Mouse (Mus musculus) liver, embryonic 14.5 days (tissue): ENCODE results near the gene Brip1. TPM values are rescaled to one million over a fixed set of nuclear protein-coding genes. Genes with fewer than 3 reads are reported as not detected.

Experiments used
- ATAC-seq: fragments of 200-750 bp; cut with Nextera tagmentation; 2 replicates; pipeline ENCODE4 v1.8.0; 2017; ENCODE audit warnings: moderate number of reproducible peaks, mild to moderate bottlenecking, moderate library complexity; ENCODE audit not compliant: insufficient read depth
- DNase-seq, 3 experiments: peaks; one replicate each; pipeline ENCODE4 v3.0.0-alpha.2; 2012 to 2013; ENCODE audit warnings: low read depth in 3 of 3, low spot score in 3 of 3
- H3K27ac ChIP-seq: fragments of 300-500 bp; sonication (generic); 2 replicates; pipeline ENCODE4 v1.5.1; 2014; ENCODE audit warnings: moderate library complexity, mild to moderate bottlenecking, control low read depth, inconsistent platforms
- H3K27me3 ChIP-seq: fragments of 300-500 bp; sonication (generic); 2 replicates; pipeline ENCODE4 v1.6.1; 2014; ENCODE audit warnings: mild to moderate bottlenecking, low read length, moderate library complexity; ENCODE audit not compliant: control insufficient read depth, insufficient read depth
- H3K36me3 ChIP-seq: fragments of 300-500 bp; sonication (generic); replicated peaks from 2 replicates; pipeline ENCODE4 v1.6.1; 2014; ENCODE audit warnings: low read depth; ENCODE audit not compliant: control insufficient read depth, insufficient read depth
- H3K4me1 ChIP-seq, 2 experiments: fragments of 200-500 bp in 1 of 2; fragments of 300-500 bp in 1 of 2; sonication (generic) in 1 of 2; replicated peaks; 2 replicates each; pipeline ENCODE4 v1.6.1; 2012 to 2014; ENCODE audit warnings: antibody characterized with exemption in 1 of 2, inconsistent platforms in 1 of 2, low read length in 1 of 2; ENCODE audit not compliant: control insufficient read depth in 2 of 2, insufficient read depth in 2 of 2
- H3K4me2 ChIP-seq: fragments of 300-500 bp; sonication (generic); 2 replicates; pipeline ENCODE4 v1.6.1; 2014; ENCODE audit warnings: low read depth, mild to moderate bottlenecking, control low read depth, moderate library complexity
- H3K4me3 ChIP-seq, 2 experiments: fragments of 200-500 bp in 1 of 2; fragments of 300-500 bp in 1 of 2; sonication (generic) in 1 of 2; 2 replicates each; pipeline ENCODE4 v1.5.1; 2012 to 2014; ENCODE audit warnings: low read depth in 2 of 2, low read length in 2 of 2, mild to moderate bottlenecking in 2 of 2, control low read depth in 1 of 2, inconsistent platforms in 1 of 2, moderate library complexity in 1 of 2; ENCODE audit not compliant: insufficient read depth in 1 of 2
- H3K9ac ChIP-seq: fragments of 300-500 bp; sonication (generic); replicated peaks from 2 replicates; pipeline ENCODE4 v1.6.1; 2014; ENCODE audit warnings: mild to moderate bottlenecking, control low read depth, moderate library complexity
- H3K9me3 ChIP-seq: fragments of 300-500 bp; sonication (generic); 2 replicates; pipeline ENCODE4 v1.6.1; 2016; ENCODE audit warnings: low read length, mixed read lengths; ENCODE audit not compliant: control insufficient read depth
- CTCF ChIP-seq: IDR thresholded peaks from 2 replicates; pipeline ENCODE4 v1.5.1; 2016; ENCODE audit warnings: antibody characterized with exemption, low read depth, control low read depth
- EP300 ChIP-seq: IDR thresholded peaks from 2 replicates; pipeline ENCODE4 v1.6.1; 2016; ENCODE audit warnings: antibody characterized with exemption, low read depth
- WGBS: fragments of 180-500 bp; shearing (Covaris S2); extraction: QIAGEN DNeasy Blood & Tissue Kit; methylation state at CpG from one replicate; pipeline ENCODE4 v1.1.7; 2014; ENCODE audit not compliant: insufficient replicate concordance; 5-methylcytosine and 5-hydroxymethylcytosine counted together
- polyA plus RNA-seq, 2 experiments: library from polyadenylated mRNA; depleted of rRNA in 1 of 2; stranded (reverse) in 1 of 2; unstranded in 1 of 2; fragments of >200 nt; fragmentation: Nextera tagmentation in 1 of 2; extraction: Ambion mirVana in 1 of 2; gene quantifications; 2 replicates each; pipeline versions ENCODE4 v1.2.1 to v1.2.3; 2012 to 2014

The Brip1 gene
- polyA plus RNA-seq, 2 experiments: 2.8 to 6.8 TPM

DNA sequence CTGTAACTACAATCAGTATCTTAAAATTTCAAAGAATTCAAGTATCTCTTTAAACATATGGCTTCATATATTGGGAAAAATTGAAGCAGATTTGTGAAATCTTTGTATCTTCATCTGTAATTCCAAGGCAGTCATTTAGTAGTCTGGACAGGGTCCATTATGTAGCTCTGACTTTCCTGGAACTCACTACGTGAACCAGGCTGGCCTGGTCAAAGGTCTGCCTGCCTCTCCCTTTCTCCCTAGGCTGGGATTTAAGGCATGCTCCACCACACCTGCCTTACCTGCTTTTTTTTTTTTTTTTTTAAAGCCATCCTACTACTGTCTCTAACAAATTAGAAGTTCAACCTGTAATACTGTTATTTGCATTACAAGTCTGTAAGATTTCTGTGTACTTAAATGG, 10.8 kb upstream of the Brip1 start:
- ATAC-seq (no peak), DNase-seq (no peak)
- H3K4me2 ChIP-seq: no peak overlapping the region
- WGBS: 77% methylated on average over 1 of the region's 1 CpGs
- H3K4me1 ChIP-seq: no peaks in the 10 kb centered on the region
- no peak overlapping the region for H3K9ac ChIP-seq
- no peaks in the 10 kb centered on the region for H3K27me3 ChIP-seq
- TF ChIP-seq EP300 (no peak), CTCF (no peak)
- H3K9me3 ChIP-seq: no peaks in the 10 kb centered on the region
- H3K36me3 ChIP-seq: peaks cover 58% of the 10 kb centered on the region
- no peak overlapping the region for H3K4me3 ChIP-seq
- no peak overlapping the region for H3K27ac ChIP-seq

DNA sequence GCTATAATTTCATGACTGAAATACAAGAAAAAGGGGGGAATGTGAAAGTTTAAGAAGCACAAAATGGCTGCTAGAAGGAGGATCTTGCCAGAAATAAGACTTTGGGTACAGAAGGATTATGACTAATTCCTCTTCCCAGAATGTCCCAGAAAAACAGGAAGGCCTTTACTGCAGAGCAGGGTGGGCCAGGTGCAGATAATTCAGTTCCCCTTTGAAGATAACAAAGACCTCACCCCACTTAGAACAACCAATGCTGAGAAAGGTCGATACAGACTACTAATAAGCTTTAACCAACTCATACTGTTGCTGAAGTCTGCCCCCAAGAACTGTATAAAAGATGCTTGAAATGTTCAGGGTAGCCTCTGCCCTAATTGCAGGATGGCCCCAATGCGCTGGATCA, 8.1 kb upstream of the Brip1 start:
- H3K4me2 ChIP-seq: no peak overlapping the region
- 74% methylated on average over 2 of the region's 2 CpGs for WGBS
- H3K9me3 ChIP-seq: no peaks in the 10 kb centered on the region
- H3K4me1 ChIP-seq: no peaks in the 10 kb centered on the region
- H3K27ac ChIP-seq: no peak overlapping the region
- ATAC-seq (no peak), DNase-seq (no peak)
- peaks cover 61% of the 10 kb centered on the region for H3K36me3 ChIP-seq
- TF ChIP-seq EP300 (no peak), CTCF (no peak)
- no peak overlapping the region for H3K4me3 ChIP-seq
- H3K9ac ChIP-seq: no peak overlapping the region
- H3K27me3 ChIP-seq: no peaks in the 10 kb centered on the region

DNA sequence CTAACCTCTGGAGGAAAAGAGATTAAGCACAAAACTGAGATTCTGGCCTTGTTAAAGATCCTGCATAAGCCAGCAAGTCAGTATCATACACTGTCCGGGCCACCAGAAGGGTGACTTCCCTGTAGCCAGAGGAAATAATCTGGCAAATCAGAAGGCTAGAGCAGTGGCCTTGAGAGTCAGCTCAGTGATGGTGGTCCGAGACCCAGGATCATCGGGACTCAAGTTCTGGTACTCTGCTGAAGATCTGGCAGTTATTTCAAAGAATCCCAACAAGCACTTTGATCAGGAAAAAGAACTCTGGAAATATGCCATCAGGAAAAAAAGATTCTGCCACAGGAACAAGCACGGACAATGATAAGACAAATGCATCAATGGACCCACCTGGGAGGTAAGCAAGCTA, 4.9 kb upstream of the Brip1 start:
- Histone ChIP-seq H3K36me3 (peaks cover 55% of the 10 kb centered on the region), H3K4me3 (no peak overlapping the region), H3K27me3 (no peaks in the 10 kb centered on the region), H3K9me3 (no peaks in the 10 kb centered on the region), H3K27ac (no peak overlapping the region), H3K4me2 (no peak overlapping the region), H3K4me1 (peaks cover 0 to 3% of the 10 kb centered on the region in 2 experiments; a peak in 1 of 4 replicates), H3K9ac (no peak overlapping the region)
- DNase-seq (no peak), ATAC-seq (no peak)
- 85% methylated on average over 4 of the region's 4 CpGs for WGBS
- no peak for TF ChIP-seq EP300
- no peak for TF ChIP-seq CTCF

DNA sequence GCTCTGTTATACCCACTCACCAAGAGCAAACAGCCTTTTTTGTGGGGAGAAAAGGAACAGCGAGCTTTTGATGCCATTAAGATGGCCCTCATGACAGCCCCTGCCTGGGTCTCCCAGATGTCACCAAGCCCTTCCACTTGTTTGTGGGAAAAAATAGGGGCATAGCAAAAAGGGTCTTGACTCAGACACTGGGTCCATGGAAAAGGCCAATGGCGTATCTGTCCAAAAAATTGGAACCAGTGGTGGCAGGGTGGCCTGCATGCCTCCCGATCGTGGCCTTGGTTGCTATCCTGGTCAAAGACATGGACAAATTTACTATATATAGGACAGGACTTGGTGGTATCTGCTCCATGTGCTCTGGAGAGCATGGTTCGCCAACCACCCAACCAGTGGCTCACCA, 4.0 kb upstream of the Brip1 start:
- H3K36me3 ChIP-seq: peaks cover 55% of the 10 kb centered on the region
- DNase-seq: no peak
- H3K27me3 ChIP-seq: no peaks in the 10 kb centered on the region
- H3K9ac ChIP-seq: no peak overlapping the region
- 95% methylated on average over 5 of the region's 5 CpGs for WGBS
- no peaks in the 10 kb centered on the region for H3K9me3 ChIP-seq
- H3K4me2 ChIP-seq: no peak overlapping the region
- H3K4me3 ChIP-seq: no peak overlapping the region
- peaks cover 3 to 5% of the 10 kb centered on the region in 2 experiments; a peak in 3 of 4 replicates for H3K4me1 ChIP-seq
- H3K27ac ChIP-seq: no peak overlapping the region
- no peak for ATAC-seq
- TF ChIP-seq CTCF: no peak
- TF ChIP-seq EP300: no peak

DNA sequence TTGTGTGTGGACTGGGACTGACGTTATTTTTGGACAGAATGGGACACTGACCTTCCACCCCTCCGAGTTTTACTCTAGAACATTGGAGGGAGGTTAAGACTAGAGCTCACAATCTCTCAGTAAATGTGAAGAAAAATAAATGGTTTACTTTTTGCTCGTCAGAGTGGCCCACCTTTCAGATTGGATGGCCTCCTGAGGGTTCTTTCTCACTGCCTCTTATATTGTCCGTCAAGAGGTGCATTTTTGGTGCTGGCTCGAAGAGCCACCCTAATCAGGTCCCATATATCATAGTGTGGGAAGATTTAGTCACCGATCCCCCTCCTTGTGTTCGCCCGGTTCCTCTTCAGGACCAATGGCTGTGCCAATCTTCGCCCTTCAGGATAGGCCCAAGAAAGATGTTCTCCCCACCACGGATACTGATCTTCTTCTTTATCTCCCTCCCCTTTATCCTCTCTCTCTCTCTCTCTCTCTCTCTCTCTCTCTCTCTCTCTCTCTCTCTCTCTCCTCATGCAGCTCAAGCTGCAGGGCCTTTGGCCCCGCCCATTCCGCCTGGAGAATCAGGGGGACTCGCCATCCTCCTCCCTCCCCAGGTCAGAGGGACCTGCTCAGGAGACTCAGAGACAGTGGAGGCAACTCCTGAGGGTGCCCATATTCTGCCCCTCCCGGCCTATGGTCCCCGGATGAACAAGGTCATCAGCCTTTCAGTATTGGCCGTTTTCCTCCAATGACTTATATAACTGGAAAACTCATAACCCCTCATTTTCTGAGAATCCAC, 1.1 kb upstream of the Brip1 start:
- ATAC-seq (no peak), DNase-seq (peak; percentile 12 to 32 (median 16))
- Histone ChIP-seq H3K4me2 (peak overlapping the region; percentile 80), H3K4me3 (peak overlapping the region; percentile 88 to 98), H3K27ac (peak overlapping the region; percentile 73), H3K9ac (peak overlapping the region; percentile 90), H3K27me3 (no peaks in the 10 kb centered on the region), H3K36me3 (peaks cover 35% of the 10 kb centered on the region), H3K9me3 (no peaks in the 10 kb centered on the region), H3K4me1 (peaks cover 6 to 7% of the 10 kb centered on the region in 2 experiments; a peak in 3 of 4 replicates)
- TF ChIP-seq EP300: no peak
- no peak for TF ChIP-seq CTCF
- 26% methylated on average over 16 of the region's 16 CpGs for WGBS
